Mouse (Mus musculus): ENCODE measurements around the gene Gramd1b.

Gramd1b gene

GRCm38 (mm10) chr9:40271075-40271474 is 260.1 kb downstream of the Gramd1b start:
- ChIA-PET POLR2A (interaction anchor here in 1 of 4 experiments (0.6 to 7.2 kb wide), 4 partner anchors 31 to 96 kb away, joined by 3 to 94 read pairs (median 18); no protein-coding TSS in a partner anchor), CTCF (interaction anchor here in 1 of 4 experiments (4.0 kb wide), 1 partner anchor 60 kb away, joined by 20 read pairs; no protein-coding TSS in a partner anchor)

GRCm38 (mm10) chr9:40269880-40270279 is 261.3 kb downstream of the Gramd1b start:
- ChIA-PET POLR2A (interaction anchor here (0.6 to 7.2 kb wide), 25 partner anchors 9 to 531 kb away, joined by 3 to 108 read pairs (median 8); partner anchors contain the start of gene Hspa8 (in 1 of the 4)), CTCF (interaction anchor here in 3 of 4 experiments (0.5 to 4.0 kb wide), 6 partner anchors 45 to 358 kb away, joined by 3 to 20 read pairs (median 3); no protein-coding TSS in a partner anchor)

DNA sequence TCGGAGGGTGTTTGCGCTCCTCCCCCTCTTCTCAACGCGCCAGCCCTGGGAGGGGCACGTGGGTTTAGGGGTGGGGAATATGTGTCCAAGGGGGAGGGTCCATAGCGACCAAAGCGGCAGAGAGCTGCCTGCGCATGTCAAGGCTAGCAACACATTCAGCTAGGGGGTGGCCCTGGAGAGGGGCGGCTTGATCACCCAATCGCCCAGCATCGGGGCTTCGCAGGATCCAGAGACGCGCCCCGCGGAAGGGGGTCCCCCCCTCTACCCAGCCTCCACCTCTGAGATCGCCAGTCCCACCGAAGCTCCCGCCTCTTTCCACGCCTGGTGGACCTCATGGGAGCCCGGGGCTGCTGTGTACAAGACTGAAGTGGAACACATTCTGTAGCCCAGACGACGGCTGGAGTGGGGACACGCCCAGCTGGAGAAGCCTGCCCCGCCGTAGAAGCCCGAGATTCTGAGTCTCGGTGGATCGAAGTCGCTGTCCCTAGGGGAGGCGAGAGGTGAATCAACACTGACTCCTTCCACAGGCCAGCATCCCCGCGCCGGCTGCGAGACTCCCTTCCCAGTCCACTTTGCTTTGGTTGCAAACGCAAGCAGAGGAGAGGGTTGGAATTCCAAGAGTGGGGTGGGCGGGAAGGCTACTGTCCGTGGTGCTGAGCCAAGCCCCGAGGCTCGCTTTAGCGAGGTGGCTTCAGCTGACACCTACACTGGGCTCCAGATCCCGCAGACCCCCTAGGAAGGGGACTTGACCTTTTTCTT is 261.9 kb downstream of the Gramd1b start, which contains the start of gene Scn3b:
Gene Scn3b, plus strand, starts transcription at position 115 of the 759 bp plus-strand sequence.
- CTCF ChIA-PET, result interaction anchor here (0.5 to 4.0 kb wide), 13 partner anchors 22 to 488 kb away, joined by 3 to 20 read pairs (median 4); no protein-coding TSS in a partner anchor
- POLR2A ChIA-PET, result interaction anchor here (0.6 to 7.2 kb wide), 36 partner anchors 8 to 1553 kb away, joined by 3 to 108 read pairs (median 4); partner anchors contain the start of gene Hspa8 (in 1 of the 4)

- ChIA-PET CTCF (interaction anchor here (0.6 to 4.0 kb wide), 9 partner anchors 22 to 408 kb away, joined by 3 to 20 read pairs (median 4); no protein-coding TSS in a partner anchor), POLR2A (interaction anchor here (0.6 to 7.2 kb wide), 30 partner anchors 8 to 96 kb away, joined by 3 to 108 read pairs (median 4); no protein-coding TSS in a partner anchor)
These were observed 262.5 kb downstream of the Gramd1b start for GRCm38 (mm10) chr9:40268748-40269102.

- CTCF ChIA-PET, result interaction anchor here (0.6 to 4.0 kb wide), 7 partner anchors 21 to 266 kb away, joined by 3 to 20 read pairs (median 5); no protein-coding TSS in a partner anchor
- POLR2A ChIA-PET, result interaction anchor here (1.1 to 7.2 kb wide), 19 partner anchors 15 to 65 kb away, joined by 3 to 108 read pairs (median 11); no protein-coding TSS in a partner anchor
These were observed 263.0 kb downstream of the Gramd1b start for GRCm38 (mm10) chr9:40268040-40268747.

GRCm38 (mm10) chr9:40263874-40264273 is 267.3 kb downstream of the Gramd1b start:
- ChIA-PET CTCF (interaction anchor here in 1 of 4 experiments (0.5 to 0.6 kb wide), 2 partner anchors 36 to 68 kb away, joined by 3 read pairs; no protein-coding TSS in a partner anchor), POLR2A (interaction anchor here in 2 of 4 experiments (0.8 to 2.4 kb wide), 5 partner anchors 19 to 38 kb away, joined by 3 to 13 read pairs (median 3); no protein-coding TSS in a partner anchor)

- ChIA-PET CTCF (no interaction called here), POLR2A (interaction anchor here in 3 of 4 experiments (0.6 to 2.1 kb wide), 5 partner anchors 10 to 1684 kb away, joined by 3 to 22 read pairs (median 4); no protein-coding TSS in a partner anchor)
These were observed 278.7 kb downstream of the Gramd1b start for GRCm38 (mm10) chr9:40252459-40252858.

GRCm38 (mm10) chr9:40249106-40249505 is 282.1 kb downstream of the Gramd1b start:
- POLR2A ChIA-PET, result interaction anchor here in 2 of 4 experiments (0.9 to 19.2 kb wide), 4 partner anchors 7 to 18 kb away, joined by 3 to 522 read pairs (median 6); no protein-coding TSS in a partner anchor
- CTCF ChIA-PET, result interaction anchor here in 1 of 4 experiments (0.9 kb wide), 1 partner anchor 21 kb away, joined by 3 read pairs; no protein-coding TSS in a partner anchor

- CTCF ChIA-PET, result interaction anchor here in 3 of 4 experiments (0.5 to 1.7 kb wide), 8 partner anchors 15 to 196 kb away, joined by 3 to 10 read pairs (median 3); partner anchors contain the start of gene Scn3b (in 1 of the 3)
- POLR2A ChIA-PET, result interaction anchor here in 2 of 4 experiments (0.6 to 19.2 kb wide), 10 partner anchors 9 to 302 kb away, joined by 3 to 522 read pairs (median 6); partner anchors contain the start of gene Scn3b (in 2 of the 2)
These were observed 284.5 kb downstream of the Gramd1b start for GRCm38 (mm10) chr9:40246702-40247101.

DNA sequence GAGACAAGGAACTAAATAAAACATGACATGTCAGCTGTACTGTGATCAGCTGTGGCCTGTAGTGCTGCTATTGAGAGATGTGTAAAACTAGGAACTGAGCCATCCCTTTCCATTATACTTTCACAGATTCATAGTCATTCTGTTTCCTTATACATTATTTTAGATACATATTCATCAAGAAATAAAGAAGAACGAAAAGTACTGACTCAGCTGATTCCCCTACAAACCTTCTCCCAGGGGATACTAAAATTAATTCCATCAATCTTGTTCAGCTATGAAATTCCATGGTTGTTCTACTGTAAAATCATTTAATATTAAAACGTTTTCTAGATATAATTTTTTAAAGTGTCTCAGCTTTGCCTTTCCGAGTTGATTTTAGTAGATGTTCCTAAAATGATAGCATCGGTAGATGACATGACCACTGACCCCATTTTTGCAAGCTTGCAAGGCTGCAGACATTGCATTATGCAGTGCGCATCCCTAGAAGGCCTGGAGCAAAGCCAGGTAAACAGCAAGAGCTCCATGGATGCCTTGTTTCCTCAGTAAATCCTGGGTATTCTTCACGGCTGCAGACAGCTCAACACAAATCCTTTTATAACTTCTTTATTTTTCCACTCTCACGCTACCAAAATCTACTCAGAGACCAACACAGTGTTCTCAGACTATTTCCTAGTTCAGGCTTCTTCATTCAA is 285.1 kb downstream of the Gramd1b start:
- POLR2A ChIA-PET, result interaction anchor here in 3 of 4 experiments (0.6 to 19.2 kb wide), 16 partner anchors 8 to 303 kb away, joined by 3 to 522 read pairs (median 4); partner anchors contain the start of gene Scn3b (in 2 of the 3)
- CTCF ChIA-PET, result interaction anchor here in 2 of 4 experiments (0.6 to 1.7 kb wide), 5 partner anchors 18 to 196 kb away, joined by 3 to 10 read pairs (median 3); no protein-coding TSS in a partner anchor

GRCm38 (mm10) chr9:40245466-40245865 is 285.7 kb downstream of the Gramd1b start:
- CTCF ChIA-PET, result interaction anchor here in 1 of 4 experiments (1.0 to 1.7 kb wide), 4 partner anchors 18 to 88 kb away, joined by 3 to 5 read pairs (median 3); no protein-coding TSS in a partner anchor

More at GRCm38 (mm10) chr9:40245466-40245865, 285.7 kb downstream of the Gramd1b start:
- POLR2A ChIA-PET, result interaction anchor here in 3 of 4 experiments (0.8 to 19.2 kb wide), 11 partner anchors 8 to 86 kb away, joined by 3 to 522 read pairs (median 5); partner anchors contain the start of gene Scn3b (in 2 of the 3)
